Mouse (Mus musculus): ENCODE results near the gene Ccl1. TPM values are rescaled to one million over a fixed set of nuclear protein-coding genes. Genes with fewer than 3 reads are reported as not detected.

Gene Ccl1
- not detected in 2 replicates for total RNA-seq (2017)

- ATAC-seq (replicated peaks in 1 of 2; ENCODE audit: insufficient read depth in 1 of 2, low FRiP score in 2 of 2, low TSS enrichment in 1 of 2, low read depth in 1 of 2, poor library complexity in 2 of 2, severe bottlenecking in 2 of 2): no peak
Measured at GRCm38 (mm10) chr11:82305590-82305989, at the start of gene Ccl1. Ccl1 (minus strand) TSS chr11:82305690.

DNA sequence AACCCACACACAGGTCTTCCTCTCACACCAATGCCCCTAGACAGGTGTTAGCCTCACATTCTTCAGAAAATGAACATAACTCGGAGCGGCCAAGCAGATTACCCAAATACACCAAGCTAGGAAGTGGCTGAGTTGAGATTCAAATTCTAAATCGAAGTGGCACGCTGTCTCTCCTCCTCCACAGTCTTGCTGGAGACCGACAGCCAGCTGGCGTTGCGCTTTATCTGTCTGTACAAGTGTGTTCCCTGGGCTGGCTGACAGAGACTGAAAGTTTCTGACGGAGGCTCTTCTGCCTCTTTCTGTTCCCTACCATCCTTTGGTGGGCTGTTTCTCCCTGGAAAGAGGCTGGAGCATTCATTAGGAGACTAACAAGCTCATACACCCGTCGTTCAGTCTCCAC, 45.5 kb upstream of the Ccl1 start:
- ATAC-seq (replicated peaks in 1 of 2; ENCODE audit: insufficient read depth in 1 of 2, low FRiP score in 2 of 2, low TSS enrichment in 1 of 2, low read depth in 1 of 2, poor library complexity in 2 of 2, severe bottlenecking in 2 of 2): no peak

DNA sequence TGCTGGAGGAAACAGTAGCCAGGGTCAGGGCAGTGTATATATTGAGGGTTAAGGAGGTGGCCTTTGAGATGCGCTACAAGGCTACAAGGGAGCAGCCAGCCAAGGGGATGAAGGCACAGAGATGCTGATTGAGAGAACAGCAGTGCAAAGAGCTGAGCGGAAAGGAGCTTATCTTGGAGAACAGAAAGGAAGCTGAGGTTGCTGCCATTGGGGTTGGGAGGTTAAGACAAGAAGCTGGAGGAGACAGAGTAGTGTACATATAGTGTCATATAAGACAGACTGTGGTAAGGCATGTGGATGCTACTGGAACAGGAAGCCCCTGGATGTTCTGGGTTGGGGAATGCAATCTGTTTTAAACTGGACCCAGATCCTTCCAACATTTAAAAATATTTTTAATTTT, 35.4 kb upstream of the Ccl1 start:
- no peak; a peak in 1 of 4 replicates for ATAC-seq (replicated peaks in 1 of 2; ENCODE audit: insufficient read depth in 1 of 2, low FRiP score in 2 of 2, low TSS enrichment in 1 of 2, low read depth in 1 of 2, poor library complexity in 2 of 2, severe bottlenecking in 2 of 2)

DNA sequence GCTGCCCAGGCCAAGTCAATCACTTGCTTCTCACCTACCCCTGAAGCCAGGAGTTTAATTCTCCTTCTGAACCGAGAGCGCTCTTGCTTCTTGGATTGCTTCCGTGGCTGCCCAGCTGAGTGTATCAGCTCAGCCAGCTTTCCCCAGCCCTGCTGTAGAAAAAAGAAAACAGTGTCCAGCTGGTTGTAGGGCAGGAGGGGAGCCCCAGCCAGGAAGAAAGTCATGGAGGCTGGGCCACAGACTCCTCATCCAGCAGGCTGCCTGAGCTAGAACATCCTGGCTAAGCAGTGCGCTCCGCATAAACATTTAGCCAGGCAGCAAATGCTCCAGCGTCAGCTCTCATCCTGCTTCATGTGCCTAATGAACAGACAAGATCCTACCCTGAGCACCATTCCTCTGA, 34.9 kb upstream of the Ccl1 start:
- no peak; a peak in 1 of 4 replicates for ATAC-seq (replicated peaks in 1 of 2; ENCODE audit: insufficient read depth in 1 of 2, low FRiP score in 2 of 2, low TSS enrichment in 1 of 2, low read depth in 1 of 2, poor library complexity in 2 of 2, severe bottlenecking in 2 of 2)

DNA sequence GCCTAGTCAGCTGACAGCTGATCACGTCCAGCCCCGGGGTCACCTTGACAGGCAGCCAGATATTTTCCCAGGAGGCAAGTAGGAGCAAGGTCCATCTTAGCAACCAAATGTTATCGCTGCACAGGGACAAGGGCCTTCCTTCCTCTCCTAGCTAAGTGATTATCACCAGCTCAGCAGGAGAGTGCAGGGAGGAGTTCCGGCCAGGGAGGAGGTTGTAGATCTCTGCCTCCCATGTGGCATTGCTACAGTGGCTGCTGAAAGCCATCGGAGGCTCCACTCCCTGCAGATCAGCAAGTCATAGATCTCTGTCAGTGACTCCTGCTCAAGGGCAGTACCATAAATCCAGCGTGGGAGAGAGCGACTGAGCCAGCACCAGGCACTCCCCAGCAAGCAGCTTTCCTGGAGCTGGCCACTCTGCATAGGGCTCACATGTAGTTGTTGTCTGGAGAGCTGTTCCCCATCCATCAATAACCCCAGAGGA, 34.5 kb upstream of the Ccl1 start:
- peak; percentile 46 to 69; a peak in 3 of 4 replicates for ATAC-seq (replicated peaks in 1 of 2; ENCODE audit: insufficient read depth in 1 of 2, low FRiP score in 2 of 2, low TSS enrichment in 1 of 2, low read depth in 1 of 2, poor library complexity in 2 of 2, severe bottlenecking in 2 of 2)

GRCm38 (mm10) chr11:82313153-82313552, 7.7 kb upstream of the Ccl1 start:
- no peak for ATAC-seq (replicated peaks in 1 of 2; ENCODE audit: insufficient read depth in 1 of 2, low FRiP score in 2 of 2, low TSS enrichment in 1 of 2, low read depth in 1 of 2, poor library complexity in 2 of 2, severe bottlenecking in 2 of 2)

- ATAC-seq (replicated peaks in 1 of 2; ENCODE audit: insufficient read depth in 1 of 2, low FRiP score in 2 of 2, low TSS enrichment in 1 of 2, low read depth in 1 of 2, poor library complexity in 2 of 2, severe bottlenecking in 2 of 2): no peak
Measured at GRCm38 (mm10) chr11:82310336-82311045, 5.0 kb upstream of the Ccl1 start.

DNA sequence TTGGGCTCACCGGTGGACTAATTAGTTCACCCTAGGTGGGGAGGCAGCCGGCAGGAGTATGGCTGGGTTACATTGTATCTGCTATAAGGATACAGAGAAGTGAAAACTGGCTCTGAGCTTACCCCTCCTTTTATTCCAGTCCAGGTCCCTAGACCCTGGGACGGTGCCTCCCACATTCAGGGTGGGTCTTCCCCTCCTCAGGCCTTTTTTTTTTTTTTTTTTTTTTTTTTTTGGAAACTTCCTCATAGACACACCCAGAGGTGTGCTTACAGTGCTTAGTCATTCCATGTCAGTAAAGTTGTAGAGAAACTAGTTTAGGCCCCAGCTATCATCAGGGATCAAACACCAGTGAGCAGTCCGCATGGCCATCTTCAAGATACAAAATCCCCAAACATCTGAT, 7.6 kb downstream of the Ccl1 start:
- no peak for ATAC-seq (replicated peaks in 1 of 2; ENCODE audit: insufficient read depth in 1 of 2, low FRiP score in 2 of 2, low TSS enrichment in 1 of 2, low read depth in 1 of 2, poor library complexity in 2 of 2, severe bottlenecking in 2 of 2)

- no peak for ATAC-seq (replicated peaks in 1 of 2; ENCODE audit: insufficient read depth in 1 of 2, low FRiP score in 2 of 2, low TSS enrichment in 1 of 2, low read depth in 1 of 2, poor library complexity in 2 of 2, severe bottlenecking in 2 of 2)
Measured at GRCm38 (mm10) chr11:82290841-82291240, 14.6 kb downstream of the Ccl1 start.

GRCm38 (mm10) chr11:82274149-82274812, 31.2 kb downstream of the Ccl1 start:
- ATAC-seq (replicated peaks in 1 of 2; ENCODE audit: insufficient read depth in 1 of 2, low FRiP score in 2 of 2, low TSS enrichment in 1 of 2, low read depth in 1 of 2, poor library complexity in 2 of 2, severe bottlenecking in 2 of 2): no peak

DNA sequence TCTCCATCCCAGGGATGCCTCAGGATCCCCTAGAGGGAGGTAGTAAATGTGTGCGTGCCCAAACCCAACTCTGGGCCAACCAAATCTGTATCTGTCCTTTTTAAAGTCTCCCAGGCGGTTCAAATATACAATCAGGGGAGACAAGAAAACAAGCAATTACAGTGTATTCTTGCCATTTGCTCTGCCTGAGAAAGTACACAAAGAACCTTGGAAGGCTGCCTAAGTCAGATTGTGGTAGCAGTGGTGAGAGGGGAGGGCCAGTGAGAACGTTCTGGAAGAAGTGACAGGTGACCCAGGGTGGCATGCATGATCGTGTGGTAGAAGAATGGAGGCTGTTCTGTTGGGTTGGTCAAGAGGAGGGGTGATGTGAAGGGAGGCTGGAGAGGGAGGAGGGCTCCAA, 46.4 kb downstream of the Ccl1 start:
- no peak for ATAC-seq (replicated peaks in 1 of 2; ENCODE audit: insufficient read depth in 1 of 2, low FRiP score in 2 of 2, low TSS enrichment in 1 of 2, low read depth in 1 of 2, poor library complexity in 2 of 2, severe bottlenecking in 2 of 2)

- ATAC-seq (replicated peaks in 1 of 2; ENCODE audit: insufficient read depth in 1 of 2, low FRiP score in 2 of 2, low TSS enrichment in 1 of 2, low read depth in 1 of 2, poor library complexity in 2 of 2, severe bottlenecking in 2 of 2): peak; percentile 29 to 49; a peak in 1 of 4 replicates
Measured at GRCm38 (mm10) chr11:82255601-82256000, 49.9 kb downstream of the Ccl1 start.

DNA sequence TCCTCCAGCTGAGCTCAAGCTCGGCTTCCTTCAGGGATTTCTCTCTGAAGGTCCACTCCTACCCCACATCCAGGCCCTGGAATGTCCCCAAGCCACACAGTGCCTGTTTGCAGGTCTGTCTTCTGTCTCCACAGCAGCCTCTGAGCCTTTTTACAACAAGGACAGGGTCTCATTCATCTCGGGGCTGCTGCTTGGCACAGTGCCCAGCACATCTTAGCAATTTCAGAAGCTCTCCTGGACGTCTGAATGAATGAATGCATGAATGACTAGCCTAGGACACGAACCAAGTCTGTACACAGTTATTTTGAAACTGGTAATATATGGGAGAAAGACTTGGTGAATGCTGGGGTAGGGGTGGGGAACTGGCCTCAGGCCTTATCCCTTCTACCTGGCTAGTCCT, 52.1 kb downstream of the Ccl1 start:
- no peak for ATAC-seq (replicated peaks in 1 of 2; ENCODE audit: insufficient read depth in 1 of 2, low FRiP score in 2 of 2, low TSS enrichment in 1 of 2, low read depth in 1 of 2, poor library complexity in 2 of 2, severe bottlenecking in 2 of 2)

- no peak for ATAC-seq (replicated peaks in 1 of 2; ENCODE audit: insufficient read depth in 1 of 2, low FRiP score in 2 of 2, low TSS enrichment in 1 of 2, low read depth in 1 of 2, poor library complexity in 2 of 2, severe bottlenecking in 2 of 2)
Measured at GRCm38 (mm10) chr11:82251251-82251650, 54.2 kb downstream of the Ccl1 start.

DNA sequence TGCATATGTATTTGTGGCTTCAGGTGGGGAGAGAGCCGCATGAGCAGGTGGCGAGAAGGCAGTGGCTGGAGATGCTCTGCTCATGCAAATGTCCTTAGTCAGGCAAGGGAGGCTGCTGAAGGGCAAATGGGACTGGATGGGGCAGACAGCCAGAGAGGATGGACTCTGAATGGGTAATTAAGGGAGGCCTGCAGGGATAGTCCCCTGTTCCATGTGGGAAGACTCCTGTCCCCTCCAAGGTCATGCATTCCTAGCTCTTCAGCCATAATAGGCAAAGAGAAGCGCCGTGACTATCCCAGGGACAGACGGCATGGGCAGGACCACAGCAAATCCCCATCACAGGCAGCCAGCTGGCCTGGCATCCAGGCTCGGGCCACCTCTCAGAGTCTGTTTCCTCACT, 55.5 kb downstream of the Ccl1 start:
- ATAC-seq (replicated peaks in 1 of 2; ENCODE audit: insufficient read depth in 1 of 2, low FRiP score in 2 of 2, low TSS enrichment in 1 of 2, low read depth in 1 of 2, poor library complexity in 2 of 2, severe bottlenecking in 2 of 2): no peak

GRCm38 (mm10) chr11:82237439-82237838, 68.1 kb downstream of the Ccl1 start:
- no peak for ATAC-seq (replicated peaks in 1 of 2; ENCODE audit: insufficient read depth in 1 of 2, low FRiP score in 2 of 2, low TSS enrichment in 1 of 2, low read depth in 1 of 2, poor library complexity in 2 of 2, severe bottlenecking in 2 of 2)

- ATAC-seq (replicated peaks in 1 of 2; ENCODE audit: insufficient read depth in 1 of 2, low FRiP score in 2 of 2, low TSS enrichment in 1 of 2, low read depth in 1 of 2, poor library complexity in 2 of 2, severe bottlenecking in 2 of 2): peak; percentile 68 to 74
Measured at GRCm38 (mm10) chr11:82235551-82236207, 69.8 kb downstream of the Ccl1 start.

GRCm38 (mm10) chr11:82233991-82234390, 71.5 kb downstream of the Ccl1 start:
- ATAC-seq (replicated peaks in 1 of 2; ENCODE audit: insufficient read depth in 1 of 2, low FRiP score in 2 of 2, low TSS enrichment in 1 of 2, low read depth in 1 of 2, poor library complexity in 2 of 2, severe bottlenecking in 2 of 2): no peak

Measured in hematopoietic stem cell, adult 5-6 weeks (primary cell).